Mouse (Mus musculus): Measurements from ENCODE around the gene BC055324.

BC055324 gene

GRCm38 (mm10) chr1:163953396-163953795, 41.2 kb downstream of the BC055324 start:
- DNase-seq (ENCODE audit: low spot score): no peak

GRCm38 (mm10) chr1:163942056-163942455, 52.5 kb downstream of the BC055324 start:
- no peak for DNase-seq (ENCODE audit: low spot score)

- DNase-seq (ENCODE audit: low spot score): no peak
These were observed 60.0 kb downstream of the BC055324 start for GRCm38 (mm10) chr1:163934591-163934990.

GRCm38 (mm10) chr1:163931801-163932200, 62.8 kb downstream of the BC055324 start:
- no peak for DNase-seq (ENCODE audit: low spot score)

- no peak for DNase-seq (ENCODE audit: low spot score)
These were observed 64.2 kb downstream of the BC055324 start for GRCm38 (mm10) chr1:163930458-163930794.

GRCm38 (mm10) chr1:163929636-163930457, 64.7 kb downstream of the BC055324 start:
- DNase-seq (ENCODE audit: low spot score): peak; percentile 57

- no peak for DNase-seq (ENCODE audit: low spot score)
These were observed 65.8 kb downstream of the BC055324 start, which contains the start of gene Scyl3 for GRCm38 (mm10) chr1:163928846-163929245. Scyl3 (plus strand) TSS chr1:163929100.

- no peak for DNase-seq (ENCODE audit: low spot score)
These were observed 70.5 kb downstream of the BC055324 start for GRCm38 (mm10) chr1:163924093-163924492.

- no peak for DNase-seq (ENCODE audit: low spot score)
These were observed 77.0 kb downstream of the BC055324 start for GRCm38 (mm10) chr1:163917349-163918160.

- no peak for DNase-seq (ENCODE audit: low spot score)
These were observed 82.6 kb downstream of the BC055324 start for GRCm38 (mm10) chr1:163911981-163912380.

- DNase-seq (ENCODE audit: low spot score): no peak
These were observed 83.8 kb downstream of the BC055324 start for GRCm38 (mm10) chr1:163910785-163911184.

- DNase-seq (ENCODE audit: low spot score): no peak
These were observed 84.3 kb downstream of the BC055324 start for GRCm38 (mm10) chr1:163910343-163910742.

GRCm38 (mm10) chr1:163908389-163908788, 86.2 kb downstream of the BC055324 start:
- DNase-seq (ENCODE audit: low spot score): no peak

- DNase-seq (ENCODE audit: low spot score): no peak
These were observed 87.4 kb downstream of the BC055324 start for GRCm38 (mm10) chr1:163907007-163907811.

GRCm38 (mm10) chr1:163903411-163903810, 91.2 kb downstream of the BC055324 start:
- no peak for DNase-seq (ENCODE audit: low spot score)

- DNase-seq (ENCODE audit: low spot score): no peak
These were observed 94.4 kb downstream of the BC055324 start for GRCm38 (mm10) chr1:163900168-163900567.

- no peak for DNase-seq (ENCODE audit: low spot score)
These were observed 95.0 kb downstream of the BC055324 start for GRCm38 (mm10) chr1:163899575-163899974.

- DNase-seq (ENCODE audit: low spot score): no peak
These were observed 96.3 kb downstream of the BC055324 start for GRCm38 (mm10) chr1:163898291-163898764.

Data from urinary bladder, postnatal 10 days (tissue).